Comparison of ENCODE assay signal across 5 mouse cellular contexts in genomic region chr1:81927721-81928120, GRCm38 (mm10).
"Had no signal": no experiment of that assay in that cellular context is flagged by ENCODE, and none has a peak within 500 bp of the region (broad histone marks: within the 10 kb centered on the region; RNA-seq: fewer than 3 reads in every experiment).

No protein-coding gene starts in this region.

- DNase-seq: kidney, postnatal 14 days; left cerebral cortex, postnatal 4 days; lung, embryonic 14.5 days; lung, postnatal 10 days; thymus, postnatal 36 days had no signal
